Mouse (Mus musculus) 3T3-L1 (cell line): ENCODE measurements around the gene Cd19.

ENCODE experiments used
- DNase-seq: peaks from one replicate; pipeline ENCODE4 v3.0.0-alpha.2; 2015; ENCODE audit warnings: low read depth, low spot score

The Cd19 gene

DNA sequence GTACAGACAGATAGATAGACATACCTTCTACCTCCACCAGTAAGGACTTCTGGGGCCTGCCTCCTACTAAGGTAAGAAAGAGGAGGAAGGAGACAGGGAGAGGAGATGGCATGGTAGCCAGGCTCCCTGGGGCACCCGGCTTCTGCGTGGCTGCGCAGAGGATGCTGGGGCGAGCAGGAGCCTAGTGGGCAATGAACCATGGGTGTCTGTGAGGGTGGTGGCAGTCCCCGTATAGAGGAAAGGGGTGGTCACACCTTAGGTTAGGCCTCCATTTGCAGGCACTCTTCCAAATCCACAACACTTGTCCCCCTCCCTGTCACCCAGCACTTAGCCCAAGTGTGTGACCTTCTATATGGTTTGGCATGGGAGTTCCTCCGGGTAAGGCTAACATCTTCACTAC, at the start of gene Cd19:
TSS of gene Cd19 (minus strand) at position 165 of the 400 bp plus-strand sequence.
- no peak for DNase-seq

- no peak for DNase-seq
Measured at GRCm38 (mm10) chr7:126464121-126464520, 49.4 kb upstream of the Cd19 start.

DNA sequence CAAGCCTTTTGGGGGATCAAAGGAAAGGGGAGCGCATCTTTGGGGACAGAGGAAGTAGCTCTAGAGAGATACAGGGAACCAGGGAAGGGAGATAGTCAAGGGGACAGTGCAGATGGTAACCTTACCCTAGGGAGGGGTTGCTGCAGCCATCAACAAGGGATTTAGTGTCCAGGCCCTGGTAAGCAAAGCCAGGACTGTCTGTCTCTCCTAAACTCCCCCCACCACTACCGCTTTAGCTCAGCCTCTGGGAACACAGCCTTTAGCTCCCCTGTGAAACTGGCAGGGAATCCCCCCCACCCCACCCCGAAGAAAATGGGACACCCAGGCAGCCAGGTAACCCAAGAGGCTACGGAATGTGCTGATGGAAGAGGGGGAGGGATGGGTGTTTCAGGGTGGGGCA, 48.9 kb upstream of the Cd19 start:
- no peak for DNase-seq

DNA sequence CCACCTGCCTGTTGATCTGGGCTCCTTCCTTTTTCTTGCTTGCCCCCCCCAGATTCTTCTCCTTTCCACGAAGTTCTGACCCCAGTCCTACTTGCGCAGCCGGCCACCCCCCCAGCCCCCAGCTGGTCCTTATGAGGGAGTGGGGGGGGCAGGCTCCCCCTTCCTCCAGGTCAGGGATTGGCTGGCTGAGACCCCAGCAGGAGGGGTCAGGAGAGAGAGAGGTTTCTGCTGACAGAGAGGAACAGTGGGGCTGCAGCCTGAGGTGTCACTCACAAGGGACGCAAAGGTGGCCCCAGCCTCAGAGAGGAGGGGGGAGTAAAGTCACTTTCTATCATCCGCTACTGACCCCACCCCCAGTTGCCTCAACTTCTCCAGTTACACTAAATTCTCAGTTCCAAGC, 48.3 kb upstream of the Cd19 start, which contains the start of gene Atp2a1:
TSS of gene Atp2a1 (minus strand) at position 105 of the 400 bp plus-strand sequence.
- no peak for DNase-seq

- DNase-seq: no peak
Measured at GRCm38 (mm10) chr7:126461626-126462025, 46.9 kb upstream of the Cd19 start.

DNA sequence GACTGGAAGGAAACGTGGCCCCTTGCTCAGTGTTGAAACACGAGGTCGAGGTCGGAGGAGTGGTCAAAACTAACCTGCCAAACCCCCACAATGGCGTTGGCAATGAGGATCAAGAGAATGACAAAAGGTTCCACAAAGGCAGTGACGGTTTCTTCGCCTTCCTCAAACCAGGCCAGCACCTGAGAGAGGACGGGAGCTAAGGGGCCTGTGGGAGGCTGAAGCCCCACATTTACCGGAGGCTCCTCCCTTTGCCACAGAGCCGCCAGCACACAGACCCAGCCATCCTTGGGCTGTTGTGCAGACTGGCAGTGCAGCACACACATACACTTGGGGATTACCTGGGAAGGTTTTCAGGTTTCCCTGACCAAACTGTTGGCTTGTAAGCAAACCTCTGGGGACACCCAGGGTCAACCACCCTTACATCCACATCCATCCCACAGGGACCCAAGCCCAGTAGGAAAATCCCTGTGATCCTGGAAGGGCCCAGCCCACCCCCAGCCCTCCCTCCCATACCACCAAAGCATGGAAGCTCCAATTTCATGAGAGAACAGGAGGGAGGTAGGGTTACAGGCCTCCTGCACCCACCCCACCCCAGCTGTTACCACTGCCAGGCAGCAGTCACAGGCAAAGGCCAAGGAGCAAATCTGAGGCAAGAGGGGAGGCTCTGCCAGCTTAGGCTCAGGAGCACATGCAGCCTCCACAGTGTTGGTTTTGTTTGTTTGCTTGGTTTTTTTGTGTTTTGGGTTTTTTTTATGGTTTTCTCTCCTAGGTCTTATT, 46.1 kb upstream of the Cd19 start:
- no peak for DNase-seq

- no peak for DNase-seq
Measured at GRCm38 (mm10) chr7:126458844-126459618, 44.3 kb upstream of the Cd19 start.

GRCm38 (mm10) chr7:126458225-126458624, 43.5 kb upstream of the Cd19 start:
- no peak for DNase-seq

GRCm38 (mm10) chr7:126456382-126457266, 41.9 kb upstream of the Cd19 start:
- no peak for DNase-seq

- no peak for DNase-seq
Measured at GRCm38 (mm10) chr7:126455242-126455641, 40.6 kb upstream of the Cd19 start.

DNA sequence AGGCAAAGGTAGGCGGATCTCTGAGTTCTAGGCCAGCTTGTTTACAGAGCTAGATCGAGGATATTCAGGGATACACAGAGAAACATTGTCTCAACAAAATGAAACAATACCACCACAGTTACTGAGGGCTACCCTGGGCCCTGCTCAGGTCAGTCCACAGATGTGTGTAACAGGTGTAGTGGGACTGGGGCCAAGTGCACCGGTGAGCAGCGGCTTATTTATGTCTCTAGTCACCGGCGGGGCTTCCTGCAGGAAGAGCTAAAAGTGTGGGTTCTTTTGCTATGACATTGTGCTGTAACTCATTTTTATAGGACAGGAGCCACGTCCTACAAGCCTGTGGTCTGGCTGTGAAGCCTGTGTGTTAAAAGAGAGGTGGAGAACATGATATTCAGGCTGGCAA, 39.2 kb upstream of the Cd19 start:
- DNase-seq: no peak

GRCm38 (mm10) chr7:126452244-126452643, 37.6 kb upstream of the Cd19 start:
- no peak for DNase-seq

- DNase-seq: no peak
Measured at GRCm38 (mm10) chr7:126450641-126451040, 36.0 kb upstream of the Cd19 start.

GRCm38 (mm10) chr7:126449991-126450390, 35.3 kb upstream of the Cd19 start:
- no peak for DNase-seq

DNA sequence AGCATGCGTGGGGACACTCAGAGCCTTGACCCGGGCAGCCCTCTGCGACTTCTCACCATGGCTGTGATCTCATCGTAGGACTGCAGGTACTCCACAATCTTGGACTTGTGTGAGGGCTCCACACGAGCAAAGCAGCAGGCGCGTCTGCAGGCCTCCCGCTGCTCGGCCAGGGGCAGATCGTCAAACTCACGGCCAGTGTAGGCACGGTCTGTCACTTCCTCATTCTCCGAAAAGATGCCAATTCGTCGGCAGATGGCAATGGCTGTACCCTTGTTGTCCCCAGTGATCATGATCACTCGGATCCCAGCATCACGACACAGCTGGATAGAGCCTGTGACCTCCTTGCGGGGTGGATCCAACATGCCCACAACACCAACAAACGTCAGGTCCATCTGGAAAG, 33.8 kb upstream of the Cd19 start:
- no peak for DNase-seq

GRCm38 (mm10) chr7:126446217-126446616, 31.5 kb upstream of the Cd19 start:
- no peak for DNase-seq

DNA sequence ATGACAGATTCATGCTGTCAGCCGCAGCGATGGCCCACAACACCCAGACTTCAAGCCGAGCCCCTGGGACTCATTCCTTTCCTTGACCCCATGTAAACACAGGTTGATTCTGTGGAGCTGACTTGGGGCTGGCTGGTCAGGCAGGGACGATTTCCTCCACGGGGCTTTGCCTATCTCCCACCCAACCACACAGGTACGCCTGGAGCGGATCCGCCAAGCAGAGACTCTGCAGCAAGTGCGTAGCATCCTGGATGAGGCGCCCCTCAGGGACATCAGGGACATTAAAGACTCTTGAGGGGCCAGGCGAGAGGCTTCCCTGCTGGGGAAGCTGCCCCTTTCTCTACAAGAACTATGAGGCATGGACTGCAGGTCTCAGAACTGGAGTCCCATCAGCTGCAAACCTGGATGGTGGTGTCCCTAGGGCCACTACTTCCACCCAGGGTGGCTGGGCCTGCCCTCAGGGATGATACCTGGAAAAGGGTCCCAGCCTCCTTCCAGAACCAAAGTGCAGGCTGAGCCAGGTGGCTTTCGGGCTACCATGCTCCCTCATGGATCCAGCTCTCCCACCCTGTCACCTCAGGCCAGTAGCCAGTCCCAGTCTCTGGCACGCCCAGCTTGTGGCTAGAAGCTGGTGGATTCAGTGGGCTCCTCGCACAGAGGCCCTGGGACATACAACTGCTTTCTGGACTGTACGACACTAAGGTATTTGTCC, 30.6 kb upstream of the Cd19 start:
- DNase-seq: no peak

- no peak for DNase-seq
Measured at GRCm38 (mm10) chr7:126444536-126444935, 29.8 kb upstream of the Cd19 start.

GRCm38 (mm10) chr7:126443997-126444396, 29.3 kb upstream of the Cd19 start:
- DNase-seq: no peak

DNA sequence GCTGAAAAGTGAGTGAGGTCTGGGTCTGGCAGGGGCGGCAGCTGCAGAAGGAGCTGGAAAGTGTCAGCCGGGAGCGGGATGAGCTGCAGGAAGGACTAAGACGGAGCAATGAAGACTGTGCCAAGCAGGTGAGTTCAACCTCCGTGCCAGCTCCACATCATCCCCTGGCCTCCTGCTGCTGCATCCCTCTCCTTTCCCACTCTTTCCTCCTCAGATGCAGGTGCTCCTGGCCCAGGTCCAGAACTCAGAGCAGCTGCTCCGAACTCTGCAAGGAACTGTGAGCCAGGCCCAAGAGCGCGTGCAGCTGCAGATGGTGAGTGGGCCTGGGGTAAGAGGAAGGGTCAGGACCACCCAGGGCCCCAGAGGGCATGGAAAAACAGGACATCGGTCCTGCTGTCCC, 25.4 kb upstream of the Cd19 start:
- no peak for DNase-seq

GRCm38 (mm10) chr7:126436851-126437250, 22.2 kb upstream of the Cd19 start:
- DNase-seq: peak; percentile 55
